Mouse (Mus musculus) regulatory T cell (primary cell): ENCODE measurements around the gene Tmtc2.

ENCODE experiments used
- in situ Hi-C: fragments of 300-600 bp; cut with MboI, MseI; formaldehyde crosslinking; loops from one replicate; pipeline ENCODE4 v1.15.1; 2025; ENCODE audit warnings: high pct_unique_total_duplicates

The Tmtc2 gene

DNA sequence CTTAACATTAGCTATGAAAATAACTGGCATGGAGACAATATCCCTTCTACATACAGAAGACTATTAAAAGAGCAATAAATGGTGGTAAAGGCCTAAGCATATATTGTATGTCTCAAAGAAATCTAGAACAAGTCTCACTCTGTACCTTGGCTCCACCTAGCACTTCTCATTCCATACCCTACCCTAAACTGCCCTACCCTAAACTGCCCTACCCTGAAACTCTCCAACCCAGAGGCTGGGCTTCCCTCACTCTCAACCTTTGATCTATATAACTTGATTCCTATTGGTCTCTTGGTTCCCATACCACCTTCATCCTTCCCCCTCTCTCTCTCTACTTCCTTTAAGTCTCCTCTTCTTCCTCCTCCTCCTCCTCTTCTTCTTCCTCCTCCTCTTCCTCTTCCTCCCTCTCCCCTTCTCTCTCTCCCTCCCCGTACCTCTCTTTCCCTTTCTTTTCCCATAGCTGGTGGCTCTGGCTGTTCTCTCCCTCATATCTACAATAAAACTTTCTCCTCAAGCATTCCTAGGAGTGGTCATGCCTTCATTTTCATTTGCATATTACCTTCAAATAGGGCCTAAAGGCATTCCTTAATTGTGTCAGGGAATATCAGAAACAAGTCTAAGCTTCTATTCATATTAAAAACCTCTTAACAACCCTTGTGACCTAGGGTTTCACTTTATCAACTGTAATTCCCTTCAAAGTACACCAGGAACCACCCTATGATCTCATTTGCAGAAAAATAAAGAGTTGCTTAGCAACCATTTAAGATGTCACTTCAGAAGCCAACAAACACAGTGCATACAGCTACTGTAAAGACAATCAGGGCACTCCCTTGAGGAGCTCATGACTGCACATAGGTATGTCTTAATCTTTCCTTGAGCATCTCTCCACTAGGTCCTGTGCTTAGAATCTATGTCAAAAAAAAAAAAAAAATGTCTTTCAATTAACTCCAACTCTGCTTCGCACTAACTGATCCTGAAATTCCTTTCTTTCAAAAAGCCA is 29.9 kb downstream of the Tmtc2 start:
- in situ Hi-C loops = no loop called here

DNA sequence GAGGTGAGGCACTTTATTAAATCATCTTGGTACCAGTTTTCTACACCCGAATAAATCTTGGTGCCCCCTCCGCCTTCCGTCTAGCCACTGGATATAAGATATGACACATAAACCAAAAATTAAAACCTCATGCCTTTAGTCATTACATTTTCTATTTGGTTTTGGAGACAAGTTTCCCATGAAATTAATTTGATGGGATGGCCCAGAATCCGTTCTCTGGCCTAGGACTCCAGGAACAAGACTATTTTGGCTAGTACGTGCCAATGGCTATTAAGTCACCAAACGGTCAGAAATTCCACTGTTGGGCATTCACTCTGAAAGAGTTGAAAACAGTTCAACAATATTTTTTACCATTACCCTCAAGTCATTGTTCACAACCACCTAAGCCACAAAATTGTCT is 32.2 kb downstream of the Tmtc2 start:
- in situ Hi-C loops = no loop called here

DNA sequence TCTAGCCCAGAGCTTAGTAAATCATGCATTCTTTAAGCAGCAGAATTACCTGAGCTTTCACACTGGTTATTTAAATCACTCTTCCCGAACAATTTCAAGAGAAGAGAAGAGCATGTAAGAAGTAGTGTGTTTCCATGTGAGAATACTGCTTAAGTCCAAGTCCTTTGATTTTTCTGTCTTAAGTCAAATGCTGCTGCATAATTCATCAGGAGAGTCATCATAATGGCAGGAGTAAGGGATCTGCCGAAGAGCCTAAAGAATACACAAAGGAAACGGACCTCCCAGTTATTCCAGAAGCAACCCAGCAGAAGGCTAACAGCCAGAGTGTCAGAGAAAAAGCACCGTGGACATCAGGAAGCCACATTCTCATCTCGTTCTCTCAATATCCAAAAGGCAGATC is 34.6 kb downstream of the Tmtc2 start:
- in situ Hi-C loops = no loop called here

DNA sequence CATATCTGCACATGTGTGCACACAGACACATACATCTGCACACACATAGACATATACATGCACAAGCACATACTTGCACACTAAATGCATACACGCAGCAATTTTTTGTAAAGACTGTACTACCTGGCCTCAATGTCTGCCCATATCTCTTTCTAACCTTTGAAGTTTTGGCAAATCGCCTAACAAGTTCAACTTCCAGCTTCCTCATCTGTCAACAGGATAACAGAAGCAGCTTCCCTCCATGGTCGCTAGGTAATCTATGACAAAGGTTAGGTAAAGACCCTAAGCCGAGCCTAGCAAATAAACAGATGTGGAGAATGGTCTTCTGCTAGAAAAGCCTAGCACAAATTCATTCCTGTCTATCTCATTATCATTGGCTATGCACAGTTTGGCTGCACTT is 37.3 kb downstream of the Tmtc2 start:
- in situ Hi-C loops = no loop called here

DNA sequence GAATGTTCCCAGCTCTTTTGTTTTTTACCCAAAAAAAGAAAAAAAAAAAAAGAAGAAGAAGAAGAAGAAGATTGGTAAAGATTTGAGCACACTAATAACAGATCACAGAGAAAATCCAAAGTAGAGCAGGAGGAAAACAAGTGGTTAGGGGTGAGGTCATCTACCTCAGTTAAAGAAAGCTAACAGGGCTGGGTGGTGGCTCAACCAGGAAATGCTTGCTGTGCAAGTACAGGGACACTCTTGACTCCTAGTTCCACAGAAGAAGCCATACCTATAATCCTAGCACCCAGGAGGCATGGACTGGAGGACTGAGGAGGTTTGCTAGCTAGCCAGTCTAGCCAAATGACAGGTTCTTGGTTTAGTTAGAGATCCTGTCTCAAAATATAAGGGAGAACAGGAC is 38.4 kb downstream of the Tmtc2 start:
- in situ Hi-C loops = no loop called here

DNA sequence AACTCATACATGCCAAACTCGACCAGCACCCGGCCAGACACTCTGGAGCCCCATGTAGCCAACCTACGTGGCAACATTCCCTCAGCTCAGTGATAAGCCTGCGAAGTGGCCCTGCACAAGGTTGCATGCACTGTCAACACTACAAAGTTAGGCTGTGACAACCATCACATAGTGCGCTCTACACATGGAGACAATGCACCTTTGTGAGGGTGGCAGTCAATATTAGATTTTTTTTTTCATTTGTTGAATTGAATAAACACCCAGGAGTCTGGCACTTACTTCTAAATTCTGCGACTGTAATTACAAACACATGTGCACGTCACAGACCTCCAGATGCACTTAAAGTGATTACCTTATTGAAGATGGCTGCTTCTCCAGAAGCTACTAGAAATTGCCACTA is 41.5 kb downstream of the Tmtc2 start:
- in situ Hi-C loops = no loop called here

DNA sequence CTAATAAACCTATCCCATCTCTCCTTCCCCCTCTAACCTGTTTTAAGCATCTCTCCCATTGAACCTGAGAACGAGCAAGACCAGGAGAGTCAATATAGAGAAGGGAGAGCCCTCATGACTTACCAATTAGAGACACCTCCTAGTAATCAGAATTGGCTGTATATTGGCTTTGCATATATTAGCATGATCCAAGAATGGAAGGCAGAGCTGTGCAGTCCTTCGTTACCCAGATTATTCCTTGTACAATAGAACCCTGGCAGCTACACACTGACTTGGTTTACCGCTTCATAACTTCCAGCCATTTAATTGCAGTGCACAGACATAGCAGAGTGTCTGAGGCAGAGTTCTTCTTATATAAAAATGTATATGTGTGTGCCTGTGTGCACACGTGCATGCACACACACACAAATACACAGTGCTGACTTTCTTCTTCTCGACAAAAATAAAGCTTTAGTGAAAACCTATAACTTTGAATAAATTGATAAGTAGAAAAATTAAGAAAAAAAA is 42.2 kb downstream of the Tmtc2 start:
- in situ Hi-C loops = no loop called here

DNA sequence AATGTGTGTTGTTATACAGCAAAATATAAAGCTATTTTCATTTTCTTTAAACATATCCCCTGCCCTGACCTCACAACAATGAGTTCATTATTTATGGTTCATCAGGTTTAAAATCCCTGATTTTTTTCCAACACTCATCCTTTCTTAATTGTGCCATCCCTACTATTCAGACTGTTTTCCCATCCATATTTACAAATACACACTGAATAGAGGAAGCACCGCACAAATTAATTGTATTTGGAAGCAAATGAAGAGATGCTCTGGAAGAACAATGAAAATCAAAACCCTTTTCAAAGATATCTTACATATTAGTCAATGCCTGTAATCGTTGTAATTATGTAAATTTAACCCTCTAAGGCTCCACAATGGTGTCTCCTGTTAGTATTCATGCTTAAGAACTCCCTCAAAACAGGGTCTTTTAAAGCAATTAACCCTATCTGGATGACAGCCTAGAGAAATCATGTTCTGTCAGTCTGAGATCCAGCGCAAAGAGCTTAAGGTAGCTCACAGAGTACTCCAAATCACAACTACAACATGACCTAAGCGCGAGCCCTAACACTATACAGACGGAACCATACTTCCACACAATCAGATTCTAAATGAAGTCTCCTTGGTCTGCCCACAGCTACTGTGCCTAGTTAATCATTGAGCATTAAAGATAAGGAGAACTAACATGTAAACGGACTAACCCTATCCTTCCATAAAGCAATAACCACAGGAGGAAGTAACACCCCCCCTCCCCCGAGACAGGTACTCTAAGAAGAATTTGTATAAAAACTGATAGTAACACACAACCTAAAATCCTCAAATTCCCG is 43.0 kb downstream of the Tmtc2 start:
- in situ Hi-C loops = no loop called here

DNA sequence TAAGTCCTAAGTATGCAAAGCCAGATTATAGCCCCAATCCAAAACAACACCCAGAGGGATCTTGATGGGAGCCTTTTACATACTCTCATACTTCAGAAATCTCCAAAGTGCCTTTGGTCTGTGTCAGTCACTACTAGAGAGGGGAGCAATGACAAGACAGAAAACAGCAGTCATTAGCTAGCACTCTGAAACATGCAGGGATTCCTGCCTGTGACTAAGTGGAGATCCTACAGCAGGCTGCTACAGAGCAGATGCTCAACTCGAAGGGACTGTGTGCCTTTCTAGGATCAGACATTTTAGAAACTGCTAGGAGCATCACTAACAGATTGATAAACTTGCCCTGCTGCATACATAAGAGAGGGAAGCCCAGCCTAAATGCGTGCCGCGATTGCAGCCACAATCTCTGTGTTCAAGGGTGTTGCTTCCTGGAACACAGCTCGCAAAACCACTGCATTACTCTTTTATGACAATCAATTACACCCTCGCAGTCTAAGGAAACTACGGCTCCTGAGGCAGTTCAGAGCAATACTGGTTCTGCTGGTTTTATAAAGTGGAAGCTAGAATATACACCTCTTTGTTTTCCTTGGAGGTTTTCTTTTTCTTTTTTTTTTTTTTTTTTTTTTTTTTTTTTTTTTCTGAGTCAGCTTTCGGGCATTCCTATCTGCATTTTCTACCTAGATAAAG is 50.7 kb downstream of the Tmtc2 start:
- in situ Hi-C loops = no loop called here

DNA sequence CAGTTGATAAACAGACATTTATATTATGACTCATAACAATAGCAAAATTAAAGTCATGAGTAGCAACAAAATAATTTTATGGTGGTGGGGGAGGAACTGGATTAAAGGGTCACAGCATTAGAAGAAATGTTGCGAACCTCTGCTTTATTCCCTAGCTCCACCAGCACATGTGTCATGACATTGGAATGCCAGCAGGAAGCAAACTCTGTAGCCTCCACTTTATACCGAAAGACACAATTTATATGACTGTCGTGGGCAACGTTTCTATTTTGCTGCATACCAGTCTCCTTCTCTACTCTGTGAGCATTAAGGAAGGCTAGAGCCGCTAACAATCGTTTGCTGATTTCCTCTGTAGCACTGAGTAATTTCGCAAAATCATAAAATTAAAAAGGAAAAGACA is 51.8 kb downstream of the Tmtc2 start:
- in situ Hi-C loops = no loop called here

DNA sequence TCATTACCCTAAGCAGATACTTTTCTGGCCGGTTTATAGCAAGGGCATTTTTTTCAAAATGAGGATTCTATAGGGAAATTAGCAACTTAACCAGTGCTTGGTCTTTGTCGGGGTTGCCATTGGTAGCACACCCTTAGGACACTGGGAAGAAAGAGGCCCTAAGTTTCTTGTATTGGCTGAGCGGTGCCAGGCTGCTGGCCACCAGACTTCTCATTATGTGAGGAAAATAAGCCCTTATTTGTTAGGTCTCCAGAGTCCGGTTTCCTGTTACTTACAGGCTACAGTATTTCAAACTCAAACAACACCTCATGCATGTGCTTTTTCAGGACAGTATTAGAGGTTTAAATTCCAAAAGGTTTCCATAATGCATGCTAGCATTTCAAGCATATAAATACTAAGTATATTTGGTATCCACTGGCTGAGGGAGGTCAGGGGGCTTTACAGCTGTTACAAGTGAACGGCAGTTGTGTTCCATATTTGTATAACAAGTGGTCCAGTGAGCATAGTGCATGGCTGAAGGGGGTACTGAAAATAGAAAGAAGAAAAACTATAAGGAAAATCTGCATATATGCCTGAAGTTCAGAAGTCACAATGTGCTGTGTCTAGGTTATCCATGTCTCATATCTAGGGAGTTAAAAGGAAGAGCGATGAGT is 55.0 kb downstream of the Tmtc2 start:
- in situ Hi-C loops = no loop called here

DNA sequence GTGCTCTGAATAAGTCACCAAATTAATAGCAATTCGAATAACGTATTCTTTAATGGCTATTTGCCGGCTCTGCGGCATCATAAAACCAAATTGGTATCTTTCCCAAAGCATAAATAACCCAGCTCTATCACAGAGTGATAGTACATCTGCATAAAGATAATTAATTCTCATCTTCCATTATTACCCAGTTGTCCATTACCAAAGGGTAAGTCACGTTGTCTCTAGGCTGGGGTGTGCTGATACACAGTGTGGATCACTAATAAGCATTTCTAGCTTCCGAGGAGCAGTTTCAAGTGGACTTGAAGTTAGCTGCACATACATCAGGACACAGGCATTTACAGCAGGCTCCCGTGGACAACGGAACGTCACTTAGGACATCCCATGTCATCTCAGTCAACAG is 56.1 kb downstream of the Tmtc2 start:
- in situ Hi-C loops = no loop called here

DNA sequence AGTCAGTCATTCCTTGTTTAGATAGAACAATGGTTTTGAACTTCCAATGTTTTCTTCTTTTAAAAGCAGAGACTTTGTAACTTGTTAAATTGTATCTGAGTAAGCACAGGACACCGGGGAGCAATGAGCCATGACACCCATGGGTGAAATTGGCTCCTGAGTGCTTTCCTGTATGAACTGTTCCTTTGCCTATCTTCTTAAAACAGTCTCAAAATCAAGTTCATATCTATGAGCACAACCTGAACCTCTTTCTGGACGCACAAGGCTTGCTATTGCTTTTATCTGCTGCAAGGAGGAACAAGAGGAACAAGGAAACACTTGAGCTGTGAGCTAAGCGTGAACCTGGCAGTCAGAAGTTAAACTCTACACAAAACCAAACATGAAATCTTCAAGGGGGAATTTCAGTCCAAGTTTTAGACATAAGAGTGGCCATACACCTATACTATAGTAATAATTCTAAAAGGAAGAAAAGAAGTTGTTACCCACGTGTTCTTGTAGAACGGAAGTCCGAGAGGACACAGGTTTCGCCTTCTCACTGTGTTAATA is 60.4 kb downstream of the Tmtc2 start:
- in situ Hi-C loops = no loop called here

DNA sequence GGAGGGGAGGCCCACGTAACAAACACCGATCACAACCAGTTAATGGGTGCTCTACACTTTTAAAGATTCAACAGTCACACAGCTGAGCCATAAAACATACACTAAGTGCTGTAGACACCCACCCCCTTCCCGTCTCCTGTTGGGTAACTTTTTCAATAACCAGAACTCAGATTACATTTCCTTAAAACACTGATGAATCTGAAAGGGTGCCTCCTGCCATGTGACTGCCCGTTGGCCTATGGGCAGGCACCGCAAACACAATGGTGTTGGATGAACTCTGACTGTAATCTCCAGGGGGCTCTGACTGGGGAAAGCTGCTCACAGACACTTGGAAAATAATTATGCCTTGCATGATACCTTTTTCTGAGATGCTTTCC is 64.4 kb downstream of the Tmtc2 start:
- in situ Hi-C loops = no loop called here

DNA sequence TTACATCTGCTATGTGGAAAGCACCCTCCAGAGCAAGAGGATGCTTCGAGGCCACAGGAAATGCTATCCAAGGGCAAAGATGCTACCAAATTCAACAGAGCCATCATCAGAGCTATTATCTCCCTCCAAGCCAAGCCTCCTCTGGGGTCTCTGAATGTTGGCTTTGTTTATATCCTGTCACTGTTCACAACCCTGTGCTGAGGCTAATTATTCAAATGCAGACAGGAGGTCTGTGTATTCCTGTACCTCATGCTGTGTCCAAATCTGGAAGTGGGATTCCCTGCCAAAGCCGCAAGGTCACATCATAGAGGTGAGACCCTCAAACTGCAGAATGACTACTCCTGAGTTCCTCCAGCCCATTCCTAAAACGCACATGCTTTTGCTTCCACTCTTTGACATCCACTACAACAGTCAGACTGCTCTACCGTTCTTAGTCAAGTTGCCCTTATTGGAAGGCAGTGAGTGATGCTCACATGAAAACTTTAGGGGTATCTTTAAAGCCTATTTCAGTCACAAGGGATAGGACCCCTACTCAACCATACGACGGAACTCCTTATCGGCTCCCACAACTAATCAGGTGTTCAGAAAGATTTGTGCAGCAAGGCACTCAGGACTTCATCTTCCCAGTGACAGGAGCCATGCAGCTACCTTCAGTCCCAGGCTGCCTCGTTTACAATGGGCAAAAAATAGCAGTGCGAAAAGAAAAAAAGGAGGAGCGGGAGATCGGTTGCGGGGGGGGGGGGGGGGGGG is 64.9 kb downstream of the Tmtc2 start:
- in situ Hi-C loops = no loop called here

DNA sequence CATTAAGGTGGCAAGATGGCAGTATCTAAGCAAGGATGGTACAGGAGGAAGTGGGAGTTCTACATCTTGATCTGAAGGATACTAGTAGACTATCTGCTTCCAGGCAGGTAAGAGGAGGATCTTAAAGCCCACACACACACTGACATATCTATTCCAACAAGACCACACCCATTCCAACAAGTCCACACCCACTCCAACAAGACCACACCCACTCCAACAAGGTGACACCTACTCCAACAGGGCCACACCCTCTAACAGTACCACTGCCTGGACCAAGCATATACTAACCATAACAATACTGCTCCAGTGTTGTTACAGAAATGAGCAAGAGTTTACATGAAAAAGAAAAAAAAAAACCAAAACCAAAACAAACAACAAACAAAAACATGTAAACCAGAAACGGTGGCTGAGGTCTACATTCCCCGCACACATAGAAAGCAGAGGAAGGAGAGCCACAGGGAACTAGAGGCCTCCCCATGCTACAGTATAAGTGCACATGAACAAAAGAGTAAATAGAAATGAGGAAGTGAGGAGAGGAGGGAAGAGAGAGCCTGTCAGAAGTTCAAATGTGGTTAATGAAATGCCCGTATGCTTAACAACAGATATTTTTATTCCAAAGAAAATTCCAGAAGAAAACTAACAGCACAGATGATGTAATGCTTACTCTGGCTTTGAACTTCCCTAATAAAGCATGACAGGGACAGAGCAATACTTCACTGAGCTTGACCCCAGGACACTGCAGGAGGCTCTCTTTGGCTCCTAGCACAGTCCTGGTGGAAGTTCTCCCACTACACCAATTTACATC is 66.1 kb downstream of the Tmtc2 start:
- in situ Hi-C loops = no loop called here

DNA sequence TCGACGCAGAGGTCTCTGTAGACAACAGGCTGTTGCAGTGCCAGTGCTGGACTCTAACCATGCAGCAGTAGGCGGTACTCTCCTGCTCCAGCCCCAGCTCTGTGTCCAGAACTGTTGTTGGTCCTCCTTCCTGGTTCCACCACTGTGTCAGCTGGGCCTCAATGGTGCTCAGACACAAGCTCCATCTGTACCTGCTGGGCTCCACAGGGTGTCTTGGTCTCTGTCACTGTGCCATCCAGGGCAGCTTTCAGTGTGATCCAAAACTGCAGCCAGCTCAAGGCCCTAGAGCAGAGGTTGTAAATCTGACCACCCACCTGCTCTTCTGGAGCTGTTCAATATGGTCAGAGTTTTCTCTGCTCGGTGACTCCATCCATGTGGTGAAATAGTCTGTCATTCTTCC is 68.2 kb downstream of the Tmtc2 start:
- in situ Hi-C loops = no loop called here

DNA sequence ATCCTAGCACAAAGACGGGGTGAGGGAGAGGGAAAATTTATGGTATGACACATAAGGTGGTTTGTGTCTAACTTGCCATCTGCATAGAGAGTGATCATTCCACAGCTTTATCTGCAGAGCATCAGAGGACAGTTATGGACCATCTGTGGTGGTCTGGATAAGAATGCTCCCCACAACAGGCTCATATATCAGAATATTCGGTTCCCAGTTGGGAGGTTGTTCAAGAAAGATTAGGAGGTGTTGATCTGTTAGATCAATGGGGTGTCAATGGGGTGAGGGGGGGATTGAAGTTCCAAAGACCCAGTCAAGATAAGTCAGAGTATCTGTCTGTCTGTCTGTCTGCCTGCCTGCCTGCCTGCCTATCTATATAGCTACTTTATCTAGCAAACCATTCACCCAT is 69.8 kb downstream of the Tmtc2 start:
- in situ Hi-C loops = no loop called here

DNA sequence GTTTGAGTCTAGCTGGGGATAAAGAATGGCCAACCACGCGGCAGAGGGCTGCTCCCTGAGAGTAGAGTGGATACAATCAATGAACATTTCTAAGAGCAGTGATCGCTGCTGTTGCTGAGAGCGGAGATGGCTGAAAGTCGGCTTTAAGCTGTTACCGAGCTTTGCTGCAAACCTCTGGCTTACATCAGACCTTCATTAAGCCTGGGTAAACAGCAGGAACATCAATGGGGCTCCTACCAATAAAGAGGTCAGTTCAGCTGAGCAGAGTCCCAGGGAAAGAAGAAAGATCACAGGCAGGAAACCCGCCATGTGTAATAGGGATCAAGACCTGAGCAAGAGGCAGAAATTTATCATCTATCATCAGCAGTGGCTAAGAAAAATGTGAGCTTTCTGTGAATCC is 72.5 kb downstream of the Tmtc2 start:
- in situ Hi-C loops = no loop called here

DNA sequence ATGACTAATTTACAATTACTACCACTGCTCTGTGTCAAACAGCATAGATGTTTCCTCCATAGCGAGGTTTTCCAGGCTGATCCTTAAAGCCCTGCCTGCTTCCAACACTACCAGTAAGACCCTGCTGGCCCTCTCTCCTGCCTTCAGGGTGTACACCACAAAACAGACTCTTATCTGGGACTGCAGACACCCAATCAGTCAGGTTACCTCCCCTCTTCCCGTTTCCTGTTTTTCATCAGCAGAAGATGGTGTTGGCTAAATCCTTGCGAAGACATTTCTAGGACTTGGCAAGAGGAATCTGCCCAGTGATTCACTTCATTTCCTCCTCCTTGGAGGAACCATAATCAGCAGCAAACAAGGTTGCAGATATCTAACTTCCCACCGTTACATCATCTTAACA is 73.8 kb downstream of the Tmtc2 start:
- in situ Hi-C loops = no loop called here
